Mouse (Mus musculus) heart, adult 2 months (tissue): Measurements from ENCODE around the gene Zbtb8b.

Experiments used
- CTCF ChIP-seq: fragments of 200-600 bp; IDR thresholded peaks from 2 replicates; pipeline ENCODE4 v1.8.1; 2022; ENCODE audit warnings: antibody characterized with exemption, mild to moderate bottlenecking, moderate library complexity
- POLR2A ChIP-seq: fragments of 200-500 bp; IDR thresholded peaks from 2 replicates; pipeline ENCODE4 v1.6.1; 2011; ENCODE audit warnings: mild to moderate bottlenecking, low read depth, low read length, control low read depth; ENCODE audit not compliant: insufficient read depth

- TF ChIP-seq CTCF (no peak), POLR2A (no peak)
These were observed 43.7 kb downstream of the Zbtb8b start for GRCm38 (mm10) chr4:129396960-129397359.
